Mouse (Mus musculus): Measurements from ENCODE around the gene Ermp1. TPM values are rescaled to one million over a fixed set of nuclear protein-coding genes. Genes with fewer than 3 reads are reported as not detected.

The Ermp1 gene
- total RNA-seq, 2 experiments from 2014 or later, result 41.9 to 43.0 TPM

- peak; percentile 39 for DNase-seq
These were observed 13.9 kb upstream of the Ermp1 start for GRCm38 (mm10) chr19:29661974-29662580.

DNA sequence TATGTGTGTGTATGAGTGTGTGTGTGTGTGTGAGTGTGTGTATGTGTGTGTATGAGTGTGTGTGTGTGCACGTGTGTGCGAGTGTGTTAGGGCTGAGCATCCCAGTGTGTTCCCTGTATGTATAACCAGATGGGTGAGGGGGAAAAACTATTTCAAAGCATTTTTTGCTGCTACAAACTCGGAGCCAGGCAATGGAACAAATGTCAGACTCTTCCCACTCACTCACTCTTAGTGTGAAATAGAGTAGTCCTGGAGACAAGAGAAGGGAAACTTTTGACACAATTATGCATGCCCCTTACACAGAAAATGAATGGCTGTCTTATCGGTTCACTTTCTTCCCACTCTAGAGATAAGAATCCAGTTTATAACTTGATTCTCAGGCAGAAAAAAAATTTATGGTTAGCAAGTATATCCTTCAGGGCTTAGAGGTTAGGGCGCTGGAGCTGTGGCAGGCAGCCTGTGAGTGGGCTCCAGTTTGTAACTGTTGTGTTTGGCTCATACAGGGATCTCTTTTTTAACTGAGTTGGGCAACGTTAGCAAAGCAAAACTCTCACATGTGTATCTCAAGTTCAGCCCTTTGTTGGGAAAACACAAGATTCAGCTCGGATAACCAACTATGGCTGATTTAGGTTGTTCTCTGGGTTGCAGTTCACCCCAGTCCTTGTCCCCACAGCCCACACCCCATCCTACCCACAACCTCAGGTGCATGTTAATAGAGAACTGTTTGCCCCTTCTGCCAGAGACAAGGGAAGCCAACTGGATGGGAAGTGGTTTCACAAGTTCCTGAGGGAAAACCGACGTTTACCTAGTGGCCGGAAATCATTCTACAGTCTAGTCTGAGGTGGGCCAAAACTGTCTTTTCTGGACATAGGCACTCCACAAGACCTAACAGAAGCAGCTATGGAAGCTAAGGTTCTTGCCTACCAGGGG, 12.9 kb upstream of the Ermp1 start:
- DNase-seq, result no peak

DNA sequence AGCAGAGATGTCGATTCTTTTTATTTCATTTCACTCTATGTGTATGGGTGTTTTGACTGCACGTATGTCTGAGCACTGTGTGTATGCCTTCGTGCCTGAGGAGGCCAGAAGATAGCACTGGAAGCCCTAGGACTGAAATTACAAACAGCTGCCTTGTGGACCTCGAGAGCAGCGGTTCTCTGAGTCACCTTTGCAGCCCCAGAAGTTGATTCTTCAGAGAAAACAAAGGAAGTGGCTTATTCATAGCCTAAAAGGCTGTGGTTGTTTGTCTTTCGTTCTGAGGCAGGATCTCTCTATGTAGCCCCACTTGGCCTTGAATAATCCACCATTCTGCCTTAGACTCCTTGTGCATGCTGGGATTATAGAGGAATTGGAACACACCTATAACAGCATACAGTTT, 11.5 kb upstream of the Ermp1 start:
- no peak for DNase-seq

- no peak for DNase-seq
These were observed 10.6 kb upstream of the Ermp1 start for GRCm38 (mm10) chr19:29658836-29659235.

DNA sequence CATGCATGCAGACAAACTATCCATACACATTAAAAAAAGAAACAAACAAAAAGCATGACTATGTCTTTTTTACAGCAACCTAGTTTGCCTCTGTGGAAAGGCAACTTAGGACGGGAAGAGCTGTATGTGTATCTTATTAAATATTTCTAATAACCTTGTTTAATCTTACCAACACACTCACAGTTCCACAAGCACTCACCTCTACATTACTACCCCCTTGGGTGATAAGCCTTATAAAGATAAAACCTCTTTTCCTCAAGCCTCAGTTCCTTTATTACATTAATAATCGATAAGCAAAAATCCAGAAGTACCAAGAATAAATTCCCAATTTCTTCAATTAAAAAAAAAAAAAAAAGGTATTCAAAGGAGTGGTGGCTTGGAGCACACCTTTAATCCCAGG, 9.3 kb upstream of the Ermp1 start:
- no peak for DNase-seq

GRCm38 (mm10) chr19:29657033-29657432, 8.8 kb upstream of the Ermp1 start:
- DNase-seq, result no peak

GRCm38 (mm10) chr19:29656620-29657019, 8.4 kb upstream of the Ermp1 start:
- no peak for DNase-seq

DNA sequence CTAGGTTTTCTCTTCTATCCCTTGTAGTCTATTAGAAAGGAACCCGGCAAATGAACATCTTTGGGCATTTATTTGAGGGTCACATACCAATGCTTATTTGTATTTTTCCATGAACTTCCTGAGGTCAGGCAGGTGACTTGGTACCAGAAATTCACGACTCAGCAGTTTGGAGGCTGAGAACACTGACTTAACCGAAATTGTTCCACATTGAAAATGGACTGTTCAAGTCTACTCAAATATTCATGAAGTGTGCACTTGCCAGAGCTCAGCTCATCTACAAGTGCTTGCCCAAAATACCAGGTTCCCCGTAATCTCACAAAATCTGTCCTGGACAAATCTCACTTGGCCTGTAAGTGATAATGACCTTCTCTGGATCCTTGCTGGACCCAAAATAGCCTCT, 7.8 kb upstream of the Ermp1 start:
- no peak for DNase-seq

DNA sequence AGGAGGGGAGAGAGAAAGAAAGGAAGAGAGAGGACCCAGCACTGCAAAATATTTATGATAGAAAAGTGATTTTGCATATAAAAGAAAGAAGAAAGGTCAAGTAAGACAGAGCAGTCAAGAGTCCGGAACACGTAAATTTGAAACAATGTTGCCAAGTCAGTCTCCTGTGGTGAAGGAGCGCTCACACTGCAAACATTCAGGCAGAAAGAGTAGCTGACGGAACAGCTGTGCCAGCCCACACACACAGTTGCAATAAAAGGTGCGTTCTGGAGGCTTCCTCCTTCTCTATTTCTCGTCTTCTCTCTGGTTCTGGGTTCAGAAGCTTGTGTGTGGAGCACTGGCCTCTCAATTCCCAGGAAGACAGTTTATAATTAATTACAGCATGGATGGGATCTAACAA, 6.9 kb upstream of the Ermp1 start:
- DNase-seq, result no peak

- DNase-seq, result no peak
These were observed 5.6 kb upstream of the Ermp1 start for GRCm38 (mm10) chr19:29653768-29654265.

DNA sequence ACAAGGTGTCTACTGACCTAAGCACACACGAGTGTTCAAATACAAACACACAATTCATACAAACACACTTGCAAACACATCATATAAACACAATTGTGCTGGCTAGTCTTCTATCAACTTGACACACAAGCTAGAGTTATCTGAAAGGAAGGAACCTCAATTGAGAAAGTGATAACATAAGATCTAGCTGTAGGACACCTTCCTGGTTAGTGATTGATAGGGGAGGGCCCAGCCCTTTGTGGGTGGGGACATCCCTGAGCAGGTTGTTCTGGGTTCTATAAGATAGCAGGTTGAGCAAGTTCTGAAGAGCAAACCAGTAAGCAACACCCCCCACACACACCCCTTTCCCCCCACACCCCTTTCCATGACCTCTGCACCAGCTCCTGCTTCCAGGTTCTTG, 1.5 kb upstream of the Ermp1 start:
- DNase-seq, result no peak

GRCm38 (mm10) chr19:29648550-29648914, 317 bp upstream of the Ermp1 start:
- no peak for DNase-seq

DNA sequence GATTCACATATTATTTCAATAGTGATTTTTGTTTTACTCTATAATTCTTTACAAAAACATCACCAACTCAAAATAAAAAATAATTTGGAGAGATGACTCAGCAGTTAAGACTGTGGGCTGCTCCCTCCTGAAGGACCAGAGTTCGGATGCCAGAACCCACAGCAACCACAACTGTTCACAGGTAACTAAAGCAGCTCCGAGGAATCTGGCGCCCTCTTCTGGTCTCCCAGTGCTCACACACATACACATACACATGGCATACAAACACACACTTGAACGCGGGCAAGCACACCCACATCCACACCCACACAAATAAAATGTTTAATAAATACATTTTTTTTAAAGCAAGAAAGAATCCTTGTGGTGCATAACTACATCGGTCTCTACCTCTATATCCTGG, 3.5 kb downstream of the Ermp1 start:
- no peak for DNase-seq

DNA sequence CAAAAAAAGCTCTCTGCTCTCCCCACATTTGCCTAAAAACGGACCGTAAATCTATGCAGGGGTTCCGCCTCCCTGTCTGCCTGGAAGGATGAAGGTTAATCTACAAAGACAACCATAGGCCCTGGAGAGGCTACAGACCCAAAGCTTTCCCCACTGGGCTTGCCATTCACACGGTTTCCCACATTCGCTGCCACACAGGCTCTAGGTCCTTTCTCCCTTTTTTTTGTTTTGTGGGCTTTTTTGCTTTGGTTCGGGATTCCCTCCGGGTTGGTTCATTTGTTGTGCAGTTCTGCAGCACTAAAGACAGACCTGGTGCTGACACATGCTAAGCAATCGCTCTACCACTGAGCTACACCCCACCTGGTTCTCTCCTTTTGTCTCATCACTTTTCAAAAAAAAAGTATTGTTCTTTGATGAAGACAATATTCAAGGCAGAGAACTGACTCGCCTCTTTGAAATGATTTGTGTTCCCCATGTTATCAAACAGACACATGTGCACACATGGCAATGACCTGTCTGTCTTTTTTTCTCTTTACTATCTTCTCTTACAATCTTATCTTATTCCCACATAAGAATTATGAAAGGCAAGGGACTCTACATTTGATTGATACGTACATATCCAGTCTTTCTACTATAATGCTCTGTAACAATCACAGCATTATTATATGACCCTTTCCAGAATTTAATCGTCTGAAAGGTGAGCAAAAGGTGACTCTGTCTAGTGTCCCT, 4.9 kb downstream of the Ermp1 start:
- no peak for DNase-seq

GRCm38 (mm10) chr19:29642211-29642610, 6.0 kb downstream of the Ermp1 start:
- DNase-seq, result no peak

- DNase-seq, result no peak
These were observed 6.7 kb downstream of the Ermp1 start for GRCm38 (mm10) chr19:29641510-29641909.

- peak; percentile 45 for DNase-seq
These were observed 7.2 kb downstream of the Ermp1 start for GRCm38 (mm10) chr19:29641055-29641454.

DNA sequence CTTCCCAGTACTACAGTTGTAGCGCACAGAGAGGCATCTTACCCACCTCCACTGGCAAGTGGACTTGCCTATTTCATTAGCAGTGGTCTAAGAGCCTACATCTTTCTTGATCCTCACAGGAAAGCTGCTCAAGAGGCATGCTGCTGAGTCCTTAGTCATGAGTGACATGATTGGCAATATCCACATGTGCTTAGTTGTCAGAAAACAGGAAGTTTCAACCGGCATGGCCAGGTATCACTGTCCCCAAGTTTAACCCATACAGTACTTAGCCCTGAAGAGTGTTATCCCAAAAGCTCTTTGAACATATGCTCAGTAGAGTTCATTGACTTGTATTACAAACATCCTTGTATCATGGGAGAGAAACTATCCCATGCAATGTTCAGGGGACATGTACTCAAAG, 36.1 kb downstream of the Ermp1 start:
- DNase-seq, result no peak

DNA sequence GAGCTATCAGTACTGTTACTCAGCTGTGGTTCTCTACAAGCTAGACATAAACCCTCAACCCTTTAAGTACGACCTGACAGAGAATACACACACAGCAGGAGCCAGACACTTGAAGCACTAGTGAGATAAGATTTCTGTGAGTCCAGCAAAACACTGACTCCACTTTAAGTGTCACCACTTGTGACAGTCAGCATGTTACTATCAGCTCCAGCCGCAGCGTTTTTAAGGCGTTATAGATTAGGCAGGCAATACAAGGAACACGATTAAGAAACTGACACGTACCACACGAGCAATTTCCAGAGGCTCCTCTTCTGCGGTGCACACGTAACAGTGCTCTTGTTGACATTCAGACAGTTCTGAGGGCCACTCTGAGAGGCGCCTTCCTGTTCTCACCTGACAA, 37.3 kb downstream of the Ermp1 start:
- no peak for DNase-seq

GRCm38 (mm10) chr19:29608212-29608611, 40.0 kb downstream of the Ermp1 start:
- DNase-seq, result no peak

DNA sequence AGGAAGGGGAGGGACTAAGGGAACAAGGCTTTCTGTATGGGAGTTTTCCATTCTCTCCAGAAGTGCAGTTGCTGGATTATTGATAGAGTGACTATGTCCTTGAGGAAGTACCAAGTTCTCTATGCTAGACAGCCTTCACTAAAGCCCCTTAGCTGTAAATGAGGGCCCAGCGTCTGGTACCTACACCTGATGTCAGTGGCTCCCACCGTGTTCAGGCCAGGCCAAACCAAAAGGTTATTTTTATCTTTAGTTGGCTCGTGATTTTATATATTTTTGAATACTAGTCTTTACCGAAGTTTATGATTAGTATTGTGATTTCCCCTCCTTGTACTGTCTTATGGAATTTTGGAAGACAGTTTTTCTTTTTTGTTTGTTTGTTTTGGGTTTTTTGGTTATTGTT, 40.7 kb downstream of the Ermp1 start:
- no peak for DNase-seq

DNA sequence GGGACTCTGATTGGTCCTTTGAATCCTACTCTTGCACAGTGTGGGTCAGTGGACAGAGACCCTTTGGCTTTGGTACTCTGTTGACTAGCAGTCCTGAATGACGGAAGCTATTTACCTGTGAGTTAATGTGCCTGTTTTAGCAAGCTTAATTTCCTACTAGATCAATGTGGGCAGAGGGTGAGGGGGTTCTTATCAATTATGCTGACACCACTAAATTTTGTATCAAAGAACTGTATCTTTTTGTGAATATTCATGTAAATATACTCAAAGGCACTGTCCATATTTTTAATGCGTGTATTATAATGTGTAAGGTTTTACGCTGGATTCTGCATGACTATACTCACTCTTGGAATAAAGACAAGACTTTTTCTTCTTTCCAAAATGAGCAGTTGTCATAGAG, 43.6 kb downstream of the Ermp1 start:
- DNase-seq, result no peak
